Mouse (Mus musculus): ENCODE measurements at regions not wholly inside any gene's neighbourhood (a gene's known extent, or its start where the extent isn't known, plus 50 kb on each side); places are given as distances from the start of the nearest gene placed in this dataset.

- Histone ChIP-seq H3K36me3 (ENCODE audit: control insufficient read depth, insufficient read depth, low read length) (no peaks in the 10 kb centered on the region), H3K4me1 (ENCODE audit: control insufficient read depth, insufficient read depth, insufficient read length) (no peaks in the 10 kb centered on the region), H3K4me3 (ENCODE audit: extremely low read depth, insufficient read depth, insufficient read length) (no peak overlapping the region), H3K27me3 (ENCODE audit: control insufficient read depth, insufficient read depth, low read length) (no peaks in the 10 kb centered on the region), H3K27ac (ENCODE audit: insufficient read depth, low read length) (no peak overlapping the region)
- WGBS: 73% methylated on average over 1 of the region's 1 CpGs
- TF ChIP-seq CTCF (IDR thresholded peaks at IDR 0.05; ENCODE audit: extremely low read depth, insufficient read depth, insufficient read length, insufficient replicate concordance): no peak
- no peak for TF ChIP-seq POLR2A (IDR thresholded peaks at IDR 0.05; ENCODE audit: low read depth, low read length)
- DNase-seq (ENCODE audit: low read depth in 1 of 2, low spot score in 2 of 2): no peak
These were observed 255.2 kb downstream of the Rfpl4b start for GRCm38 (mm10) chr10:38566361-38566760.

- Histone ChIP-seq H3K4me3 (ENCODE audit: extremely low read depth, insufficient read depth, insufficient read length) (no peak overlapping the region), H3K36me3 (ENCODE audit: control insufficient read depth, insufficient read depth, low read length) (no peaks in the 10 kb centered on the region), H3K4me1 (ENCODE audit: control insufficient read depth, insufficient read depth, insufficient read length) (peaks cover 2% of the 10 kb centered on the region; the same call in 1 of the 2 replicates), H3K27ac (ENCODE audit: insufficient read depth, low read length) (no peak overlapping the region), H3K27me3 (ENCODE audit: control insufficient read depth, insufficient read depth, low read length) (no peaks in the 10 kb centered on the region)
- 80% methylated on average over 5 of the region's 5 CpGs for WGBS
- DNase-seq (ENCODE audit: low read depth in 1 of 2, low spot score in 2 of 2): no peak
- TF ChIP-seq CTCF (IDR thresholded peaks at IDR 0.05; ENCODE audit: extremely low read depth, insufficient read depth, insufficient read length, insufficient replicate concordance): no peak
- TF ChIP-seq POLR2A (IDR thresholded peaks at IDR 0.05; ENCODE audit: low read depth, low read length): no peak
These were observed 266.5 kb downstream of the Rfpl4b start for GRCm38 (mm10) chr10:38555040-38555439.

GRCm38 (mm10) chr10:38553688-38554680 is 267.6 kb downstream of the Rfpl4b start:
- 25% methylated on average over 18 of the region's 18 CpGs for WGBS
- H3K4me3 ChIP-seq (ENCODE audit: extremely low read depth, insufficient read depth, insufficient read length): no peak overlapping the region
- no peak for TF ChIP-seq CTCF (IDR thresholded peaks at IDR 0.05; ENCODE audit: extremely low read depth, insufficient read depth, insufficient read length, insufficient replicate concordance)
- no peak for TF ChIP-seq POLR2A (IDR thresholded peaks at IDR 0.05; ENCODE audit: low read depth, low read length)

GRCm38 (mm10) chr10:38553326-38553687 is 268.3 kb downstream of the Rfpl4b start:
- no peak for TF ChIP-seq CTCF (IDR thresholded peaks at IDR 0.05; ENCODE audit: extremely low read depth, insufficient read depth, insufficient read length, insufficient replicate concordance)
- no peak for TF ChIP-seq POLR2A (IDR thresholded peaks at IDR 0.05; ENCODE audit: low read depth, low read length)
- Histone ChIP-seq H3K27me3 (ENCODE audit: control insufficient read depth, insufficient read depth, low read length) (no peaks in the 10 kb centered on the region), H3K36me3 (ENCODE audit: control insufficient read depth, insufficient read depth, low read length) (no peaks in the 10 kb centered on the region), H3K27ac (ENCODE audit: insufficient read depth, low read length) (no peak overlapping the region), H3K4me3 (ENCODE audit: extremely low read depth, insufficient read depth, insufficient read length) (no peak overlapping the region), H3K4me1 (ENCODE audit: control insufficient read depth, insufficient read depth, insufficient read length) (peaks cover 2% of the 10 kb centered on the region; the same call in 1 of the 2 replicates)
- no peak for DNase-seq (ENCODE audit: low read depth in 1 of 2, low spot score in 2 of 2)

More at GRCm38 (mm10) chr10:38553688-38554680, 267.6 kb downstream of the Rfpl4b start:
- Histone ChIP-seq H3K27me3 (ENCODE audit: control insufficient read depth, insufficient read depth, low read length) (no peaks in the 10 kb centered on the region), H3K27ac (ENCODE audit: insufficient read depth, low read length) (no peak overlapping the region), H3K36me3 (ENCODE audit: control insufficient read depth, insufficient read depth, low read length) (no peaks in the 10 kb centered on the region), H3K4me1 (ENCODE audit: control insufficient read depth, insufficient read depth, insufficient read length) (peaks cover 2% of the 10 kb centered on the region; the same call in 1 of the 2 replicates)
- DNase-seq (ENCODE audit: low read depth in 1 of 2, low spot score in 2 of 2): no peak

- WGBS: 85% methylated on average over 5 of the region's 5 CpGs
These were observed 269.1 kb downstream of the Rfpl4b start for GRCm38 (mm10) chr10:38552350-38553076.

GRCm38 (mm10) chr10:38540031-38540430 is 281.5 kb downstream of the Rfpl4b start:
- no peak overlapping the region for H3K4me3 ChIP-seq (ENCODE audit: extremely low read depth, insufficient read depth, insufficient read length)
- no peak for DNase-seq (ENCODE audit: low read depth in 1 of 2, low spot score in 2 of 2)
- no peak overlapping the region for H3K27ac ChIP-seq (ENCODE audit: insufficient read depth, low read length)
- H3K27me3 ChIP-seq (ENCODE audit: control insufficient read depth, insufficient read depth, low read length): no peaks in the 10 kb centered on the region
- TF ChIP-seq POLR2A (IDR thresholded peaks at IDR 0.05; ENCODE audit: low read depth, low read length) (no peak), CTCF (IDR thresholded peaks at IDR 0.05; ENCODE audit: extremely low read depth, insufficient read depth, insufficient read length, insufficient replicate concordance) (no peak)
- 96% methylated on average over 4 of the region's 4 CpGs for WGBS
- no peaks in the 10 kb centered on the region for H3K4me1 ChIP-seq (ENCODE audit: control insufficient read depth, insufficient read depth, insufficient read length)
- H3K36me3 ChIP-seq (ENCODE audit: control insufficient read depth, insufficient read depth, low read length): no peaks in the 10 kb centered on the region

More at GRCm38 (mm10) chr10:38552350-38553076, 269.1 kb downstream of the Rfpl4b start:
- Histone ChIP-seq H3K27me3 (ENCODE audit: control insufficient read depth, insufficient read depth, low read length) (no peaks in the 10 kb centered on the region), H3K27ac (ENCODE audit: insufficient read depth, low read length) (no peak overlapping the region), H3K4me3 (ENCODE audit: extremely low read depth, insufficient read depth, insufficient read length) (no peak overlapping the region), H3K4me1 (ENCODE audit: control insufficient read depth, insufficient read depth, insufficient read length) (peaks cover 2% of the 10 kb centered on the region; the same call in 1 of the 2 replicates), H3K36me3 (ENCODE audit: control insufficient read depth, insufficient read depth, low read length) (no peaks in the 10 kb centered on the region)
- TF ChIP-seq POLR2A (IDR thresholded peaks at IDR 0.05; ENCODE audit: low read depth, low read length) (no peak), CTCF (IDR thresholded peaks at IDR 0.05; ENCODE audit: extremely low read depth, insufficient read depth, insufficient read length, insufficient replicate concordance) (no peak)
- no peak for DNase-seq (ENCODE audit: low read depth in 1 of 2, low spot score in 2 of 2)

Data from spleen, adult 2 months (tissue).